Mouse (Mus musculus) gastrocnemius, postnatal 25 days (tissue): Measurements from ENCODE around the gene Pi4ka. TPM values are rescaled to one million over a fixed set of nuclear protein-coding genes. Genes with fewer than 3 reads are reported as not detected.

Experiments used
- DNase-seq: peaks from one replicate; pipeline ENCODE4 v3.0.0; 2022
- total RNA-seq, 2 experiments: library from RNA; stranded (reverse); gene quantifications; 1 replicate in 1 of 2; 2 replicates in 1 of 2; pipeline ENCODE4 v1.2.3; 2021

Pi4ka gene
- total RNA-seq, 2 experiments from 2014 or later, result 15.9 to 20.4 TPM

GRCm38 (mm10) chr16:17336089-17336488 lies 70.0 kb downstream of the Pi4ka start:
- DNase-seq, result no peak

- no peak for DNase-seq
Observed at GRCm38 (mm10) chr16:17334574-17334973, 71.5 kb downstream of the Pi4ka start.

DNA sequence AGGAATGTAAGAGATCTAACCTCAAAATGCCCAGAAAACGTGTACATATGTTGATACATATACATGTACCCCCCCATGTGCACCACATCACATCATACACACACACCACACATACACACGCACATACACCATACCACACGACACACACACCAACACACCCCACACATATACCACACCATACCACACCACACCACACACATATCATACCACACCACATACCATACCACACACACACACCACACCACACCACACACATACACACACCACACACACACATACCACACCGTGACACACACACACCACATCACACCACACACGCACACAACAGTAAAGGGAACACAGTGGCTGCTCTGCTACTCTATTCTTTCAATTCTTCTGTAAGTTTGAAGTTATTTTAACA lies 74.3 kb downstream of the Pi4ka start:
- no peak for DNase-seq

GRCm38 (mm10) chr16:17331116-17331515 lies 75.0 kb downstream of the Pi4ka start, which contains the start of gene Serpind1:
TSS of gene Serpind1 (plus strand) at chr16:17331371.
- DNase-seq, result no peak

- DNase-seq, result no peak
Observed at GRCm38 (mm10) chr16:17329848-17330570, 76.1 kb downstream of the Pi4ka start.

DNA sequence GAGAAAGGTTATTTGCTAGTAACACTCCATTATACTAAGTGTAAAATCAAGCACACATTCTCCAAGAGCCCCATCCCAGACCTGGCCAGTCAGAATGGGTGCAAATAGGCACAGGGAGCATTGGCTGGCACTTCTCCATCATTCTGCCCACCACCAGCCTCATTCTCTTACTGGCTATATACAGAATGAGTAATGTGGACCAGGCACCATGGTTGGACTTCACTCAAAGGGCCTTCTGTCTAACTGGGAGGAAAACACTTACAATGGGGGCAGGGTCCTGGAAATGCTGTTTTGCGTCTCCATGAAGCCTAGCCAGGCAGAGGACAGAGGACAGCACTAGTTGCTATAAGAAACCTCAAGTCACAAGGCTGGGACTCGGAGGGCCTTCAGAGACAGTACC lies 80.0 kb downstream of the Pi4ka start:
- DNase-seq, result no peak

GRCm38 (mm10) chr16:17324745-17325144 lies 81.4 kb downstream of the Pi4ka start:
- no peak for DNase-seq

- DNase-seq, result no peak
Observed at GRCm38 (mm10) chr16:17321481-17321880, 84.6 kb downstream of the Pi4ka start.

DNA sequence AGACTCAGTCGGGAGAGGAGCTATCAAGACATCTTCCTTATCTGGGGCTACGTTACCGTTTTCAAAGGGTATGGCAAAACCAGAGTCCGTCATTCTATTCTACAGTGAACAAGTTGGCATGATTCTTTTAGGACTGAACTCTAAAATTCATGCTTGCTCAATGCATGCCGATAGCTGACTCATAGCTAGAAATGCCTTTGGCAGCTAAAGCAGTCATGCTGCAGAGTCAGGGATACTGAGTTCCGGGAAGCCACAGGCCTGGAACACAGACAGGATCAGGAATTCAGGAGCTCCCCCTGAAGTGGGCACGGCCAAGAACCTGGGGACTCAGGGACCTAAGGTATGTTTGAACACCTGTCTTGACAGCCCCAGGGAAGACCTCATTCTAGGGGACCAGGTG lies 89.6 kb downstream of the Pi4ka start:
- DNase-seq, result no peak

- no peak for DNase-seq
Observed at GRCm38 (mm10) chr16:17312531-17312930, 93.6 kb downstream of the Pi4ka start.

- DNase-seq, result no peak
Observed at GRCm38 (mm10) chr16:17309036-17309435, 97.1 kb downstream of the Pi4ka start.

DNA sequence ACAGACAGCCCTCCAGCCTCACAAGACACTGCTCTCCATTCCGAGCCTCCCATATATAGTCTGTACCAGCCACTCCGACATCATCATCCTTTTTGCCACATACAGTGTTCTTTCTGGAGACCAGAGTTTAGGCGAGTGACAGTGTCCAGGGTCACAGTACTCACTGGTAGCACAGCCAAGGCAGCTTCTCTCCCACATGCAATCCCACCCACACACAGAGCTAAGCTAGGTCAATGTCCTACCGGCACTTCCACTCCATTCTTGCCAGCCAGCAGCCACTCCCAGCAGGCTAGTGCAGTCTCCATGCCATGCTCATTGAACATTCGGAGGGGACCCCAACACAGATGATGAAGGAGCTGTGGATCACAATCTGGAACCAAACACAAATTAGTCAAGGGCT lies 98.7 kb downstream of the Pi4ka start:
- DNase-seq, result no peak

GRCm38 (mm10) chr16:17303521-17304245 lies 102.4 kb downstream of the Pi4ka start:
- DNase-seq, result no peak

DNA sequence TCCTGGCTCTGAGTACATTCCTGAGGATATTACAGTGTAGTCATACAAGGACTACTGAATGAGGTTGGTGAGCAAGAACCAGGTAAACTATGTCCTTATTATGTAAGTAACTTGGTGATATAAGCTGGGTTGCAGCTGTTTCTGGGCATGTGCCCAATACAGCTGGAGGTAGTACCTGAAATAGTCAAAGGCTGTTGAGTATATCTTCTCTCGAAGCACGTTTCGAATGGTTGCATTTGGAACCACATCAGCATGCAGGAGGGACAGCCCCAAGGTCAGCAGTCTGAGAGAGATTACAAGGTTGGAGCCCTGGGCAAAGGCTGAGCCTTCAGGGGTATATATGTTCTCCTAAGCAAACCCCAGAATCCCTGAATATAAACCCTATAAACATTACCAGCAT lies 105.3 kb downstream of the Pi4ka start:
- no peak for DNase-seq

- DNase-seq, result peak; percentile 15
Observed at GRCm38 (mm10) chr16:17292751-17293150, 113.4 kb downstream of the Pi4ka start.

- no peak for DNase-seq
Observed at GRCm38 (mm10) chr16:17291016-17291415, 115.1 kb downstream of the Pi4ka start.

- DNase-seq, result no peak
Observed at GRCm38 (mm10) chr16:17287103-17287502, 119.0 kb downstream of the Pi4ka start.

- no peak for DNase-seq
Observed at GRCm38 (mm10) chr16:17283151-17283550, 123.0 kb downstream of the Pi4ka start.

DNA sequence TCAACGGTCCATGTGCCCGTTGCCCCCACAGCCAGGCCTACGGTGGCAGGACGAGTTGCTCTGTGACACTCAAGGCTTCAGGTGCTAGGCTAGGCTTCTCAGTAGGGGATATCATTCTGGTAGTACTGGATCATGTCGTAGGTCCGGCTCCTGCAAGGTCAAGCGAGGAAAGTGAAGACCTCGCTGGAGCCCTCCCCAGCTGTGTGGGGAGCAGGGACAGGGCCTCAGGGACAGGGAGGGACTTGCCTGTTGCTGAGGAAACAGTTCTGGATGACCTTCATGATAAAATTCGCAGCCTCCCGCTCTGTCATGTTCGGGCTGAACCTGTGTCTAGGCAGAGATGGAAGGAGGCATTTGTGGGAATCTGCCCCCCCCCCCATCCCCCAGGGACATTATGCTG lies 125.6 kb downstream of the Pi4ka start:
- DNase-seq, result no peak

DNA sequence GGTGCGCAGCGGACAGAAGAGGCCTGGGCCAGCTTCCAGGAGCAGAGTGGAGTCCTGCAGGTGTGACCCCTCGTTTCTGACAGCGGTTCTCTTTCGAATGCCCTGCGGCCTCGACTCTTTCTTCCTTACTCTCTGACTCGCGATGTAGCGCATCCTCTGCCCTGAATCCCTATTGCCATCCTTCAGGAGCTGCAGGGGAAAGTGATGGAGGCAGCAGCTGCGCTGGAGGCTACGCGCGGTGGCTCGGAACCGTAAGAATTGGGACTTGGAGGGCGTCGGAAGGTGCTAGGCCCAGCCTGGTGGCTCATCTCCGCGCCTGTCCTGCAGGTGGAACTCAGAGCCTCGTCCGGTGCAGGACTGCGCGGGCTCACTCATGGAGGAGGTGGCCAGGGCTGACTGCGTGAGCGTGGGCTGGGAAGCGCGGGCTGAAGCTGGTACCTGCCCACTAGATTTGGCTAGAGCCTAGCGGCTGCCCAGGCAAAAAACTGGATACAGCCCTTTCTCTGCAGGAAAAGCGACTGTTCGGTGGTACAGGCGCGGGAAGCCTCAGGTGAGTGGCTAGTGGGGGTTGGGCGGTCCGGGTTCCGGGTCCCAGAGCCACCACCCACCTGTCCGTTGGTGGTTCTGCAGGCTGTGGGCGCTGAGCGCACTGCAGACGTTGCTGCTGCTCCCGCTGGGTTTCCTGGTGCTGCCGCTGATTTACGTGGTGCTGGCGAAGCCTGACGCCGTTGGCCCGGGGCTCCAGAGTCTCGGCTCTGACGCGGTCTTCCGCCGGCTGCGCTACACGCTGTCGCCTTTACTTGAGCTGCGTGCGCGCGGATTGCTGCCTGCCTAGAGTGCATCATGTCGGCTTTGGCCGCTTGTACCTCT lies 128.5 kb downstream of the Pi4ka start:
- DNase-seq, result no peak

GRCm38 (mm10) chr16:17276164-17277151 lies 129.7 kb downstream of the Pi4ka start:
- DNase-seq, result peak; percentile 88
